Mouse (Mus musculus): ENCODE results near the gene Clip1.

DNA sequence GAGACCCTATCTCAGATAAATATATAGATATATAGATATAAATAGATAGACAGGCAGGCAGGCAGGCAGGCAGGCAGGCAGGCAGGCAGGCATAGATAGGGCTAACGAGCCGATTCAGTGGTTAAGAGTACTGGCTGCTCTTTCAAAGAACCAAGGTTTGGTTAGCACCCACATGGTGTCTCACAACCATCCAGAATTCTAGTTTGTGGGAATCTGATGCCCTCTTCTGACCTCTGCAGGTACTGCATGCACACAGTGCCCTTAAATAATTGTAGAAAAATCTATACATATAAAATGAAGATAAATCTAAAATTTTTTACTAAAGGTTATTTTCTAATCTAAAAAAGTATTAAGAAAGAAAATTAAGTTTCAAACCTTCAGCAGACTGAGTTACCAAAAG, 65.9 kb downstream of the Clip1 start:
- TF ChIP-seq CTCF (IDR thresholded peaks at IDR 0.05; ENCODE audit: low read depth) (peak; percentile 63), EP300 (IDR thresholded peaks at IDR 0.05; ENCODE audit: low read depth) (no peak)
